Mouse (Mus musculus) forebrain, embryonic 16.5 days (tissue): ENCODE results near the gene Wdr90. TPM values are rescaled to one million over a fixed set of nuclear protein-coding genes. Genes with fewer than 3 reads are reported as not detected.

Experiments used
- ATAC-seq: fragments of 200-750 bp; cut with Nextera tagmentation; 2 replicates; pipeline ENCODE4 v1.8.0; 2017; ENCODE audit warnings: mild to moderate bottlenecking, moderate library complexity
- H3K27ac ChIP-seq: fragments of 300-500 bp; sonication (generic); 2 replicates; pipeline ENCODE4 v1.5.1; 2014; ENCODE audit warnings: low read length, control low read depth
- H3K27me3 ChIP-seq: fragments of 300-500 bp; sonication (generic); replicated peaks from 2 replicates; pipeline ENCODE4 v1.6.1; 2014; ENCODE audit warnings: low read length; ENCODE audit not compliant: control insufficient read depth, insufficient read depth
- H3K36me3 ChIP-seq: fragments of 300-500 bp; sonication (generic); 2 replicates; pipeline ENCODE4 v1.6.1; 2014; ENCODE audit not compliant: control insufficient read depth, insufficient read depth
- H3K4me1 ChIP-seq: fragments of 300-500 bp; sonication (generic); replicated peaks from 2 replicates; pipeline ENCODE4 v1.6.1; 2014; ENCODE audit warnings: low read length; ENCODE audit not compliant: control insufficient read depth, insufficient read depth
- H3K4me2 ChIP-seq: fragments of 300-500 bp; sonication (generic); 2 replicates; pipeline ENCODE4 v1.6.1; 2014; ENCODE audit warnings: mild to moderate bottlenecking, low read length, control low read depth
- H3K4me3 ChIP-seq: fragments of 300-500 bp; sonication (generic); replicated peaks from 2 replicates; pipeline ENCODE4 v1.5.1; 2014; ENCODE audit warnings: mild to moderate bottlenecking, low read length, control low read depth
- H3K9ac ChIP-seq: fragments of 300-500 bp; sonication (generic); replicated peaks from 2 replicates; pipeline ENCODE4 v1.6.1; 2014; ENCODE audit warnings: low read depth, low read length, control low read depth
- H3K9me3 ChIP-seq: fragments of 300-500 bp; sonication (generic); 2 replicates; pipeline ENCODE4 v1.6.1; 2016; ENCODE audit warnings: low read length; ENCODE audit not compliant: control insufficient read depth
- WGBS: fragments of 180-500 bp; shearing (Covaris S2); extraction: QIAGEN DNeasy Blood & Tissue Kit; methylation state at CpG from one replicate; pipeline ENCODE4 v1.1.7; 2014; 5-methylcytosine and 5-hydroxymethylcytosine counted together
- polyA plus RNA-seq: library from polyadenylated mRNA; unstranded; fragments of >200 nt; fragmentation: Nextera tagmentation; extraction: Ambion mirVana; gene quantifications from 2 replicates; pipeline ENCODE4 v1.2.1, GENCODE M21; 2015

Gene Wdr90
- polyA plus RNA-seq, 1 experiment from 2014 or later: 24.8 TPM

DNA sequence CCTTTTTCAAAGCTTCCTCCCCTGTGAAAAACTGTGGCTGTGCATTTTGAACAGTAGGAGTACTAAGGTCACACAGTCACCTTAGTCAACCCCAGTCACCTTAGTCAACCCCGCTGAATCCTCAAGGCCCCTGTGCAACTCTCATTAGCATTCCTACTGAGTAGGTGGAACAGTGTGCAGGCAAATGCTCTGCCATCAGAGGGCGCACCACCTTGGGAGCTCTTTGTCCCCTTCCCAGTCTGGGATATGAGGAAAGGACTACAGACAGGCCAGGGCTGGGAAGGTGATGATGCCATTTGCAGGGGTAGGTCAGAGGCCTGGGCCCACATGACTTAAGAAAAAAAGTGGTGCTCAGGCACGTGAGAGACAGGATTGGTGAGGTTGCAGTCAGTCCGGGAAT, 18.0 kb upstream of the Wdr90 start:
- H3K4me1 ChIP-seq: peaks cover 16% of the 10 kb centered on the region
- H3K4me2 ChIP-seq: no peak overlapping the region
- no peak overlapping the region for H3K9ac ChIP-seq
- H3K27ac ChIP-seq: no peak overlapping the region
- H3K4me3 ChIP-seq: no peak overlapping the region
- H3K36me3 ChIP-seq: peaks cover 7% of the 10 kb centered on the region; the same call in 1 of the 2 replicates
- ATAC-seq: no peak
- H3K9me3 ChIP-seq: no peaks in the 10 kb centered on the region
- no peaks in the 10 kb centered on the region for H3K27me3 ChIP-seq
- 49% methylated on average over 4 of the region's 4 CpGs for WGBS

- WGBS: 92% methylated on average over 19 of the region's 19 CpGs
- Histone ChIP-seq H3K27ac (no peak overlapping the region), H3K9me3 (no peaks in the 10 kb centered on the region), H3K4me1 (peaks cover 22% of the 10 kb centered on the region), H3K9ac (no peak overlapping the region), H3K27me3 (no peaks in the 10 kb centered on the region), H3K4me2 (no peak overlapping the region), H3K4me3 (no peak overlapping the region), H3K36me3 (peaks cover 7% of the 10 kb centered on the region; the same call in 1 of the 2 replicates)
- no peak for ATAC-seq
These were observed 17.4 kb upstream of the Wdr90 start for GRCm38 (mm10) chr17:25878611-25879180.

- H3K36me3 ChIP-seq: peaks cover 7% of the 10 kb centered on the region; the same call in 1 of the 2 replicates
- H3K9ac ChIP-seq: no peak overlapping the region
- 92% methylated on average over 32 of the region's 32 CpGs for WGBS
- H3K27me3 ChIP-seq: no peaks in the 10 kb centered on the region
- H3K9me3 ChIP-seq: no peaks in the 10 kb centered on the region
- no peak overlapping the region for H3K27ac ChIP-seq
- no peak overlapping the region for H3K4me2 ChIP-seq
- H3K4me1 ChIP-seq: peaks cover 22% of the 10 kb centered on the region
- ATAC-seq: no peak
- H3K4me3 ChIP-seq: no peak overlapping the region
These were observed 16.7 kb upstream of the Wdr90 start for GRCm38 (mm10) chr17:25877741-25878610.

DNA sequence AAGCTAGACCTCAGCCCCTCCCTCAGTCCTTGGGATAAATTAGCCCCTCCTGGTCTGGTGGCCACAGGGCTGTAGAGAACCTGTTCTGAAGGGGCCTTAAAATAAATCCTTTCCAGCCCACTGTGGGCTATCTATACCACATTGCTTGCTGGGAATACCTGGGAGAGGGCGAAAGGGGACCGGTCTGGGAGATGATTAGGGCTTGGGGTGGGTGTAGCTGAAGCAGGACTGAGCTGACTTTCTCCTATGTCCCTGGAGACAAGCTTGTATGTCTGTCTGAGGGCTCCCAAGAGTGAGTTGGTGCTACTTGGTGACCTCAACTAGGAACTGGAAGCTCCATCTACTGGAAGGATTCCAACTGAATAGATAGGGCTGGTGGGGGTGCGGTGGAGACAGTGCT, 15.7 kb upstream of the Wdr90 start:
- no peaks in the 10 kb centered on the region for H3K9me3 ChIP-seq
- H3K27ac ChIP-seq: no peak overlapping the region
- no peak overlapping the region for H3K9ac ChIP-seq
- H3K4me3 ChIP-seq: no peak overlapping the region
- no peak overlapping the region for H3K4me2 ChIP-seq
- H3K36me3 ChIP-seq: peaks cover 3% of the 10 kb centered on the region; the same call in 1 of the 2 replicates
- H3K4me1 ChIP-seq: peaks cover 22% of the 10 kb centered on the region
- no peak for ATAC-seq
- WGBS: 100% methylated on average over 3 of the region's 3 CpGs
- no peaks in the 10 kb centered on the region for H3K27me3 ChIP-seq

- 62% methylated on average over 10 of the region's 10 CpGs for WGBS
- no peak for ATAC-seq
- no peaks in the 10 kb centered on the region for H3K27me3 ChIP-seq
These were observed 15.1 kb upstream of the Wdr90 start for GRCm38 (mm10) chr17:25876347-25876915.

GRCm38 (mm10) chr17:25875171-25876136, 14.2 kb upstream of the Wdr90 start:
- ATAC-seq: peak; percentile 95
- Histone ChIP-seq H3K4me3 (peak overlapping the region; percentile 71), H3K36me3 (no peaks in the 10 kb centered on the region), H3K27me3 (no peaks in the 10 kb centered on the region), H3K4me2 (peak overlapping the region; percentile 90), H3K4me1 (peaks cover 22% of the 10 kb centered on the region), H3K9ac (peak overlapping the region; percentile 81), H3K27ac (peak overlapping the region; percentile 89), H3K9me3 (no peaks in the 10 kb centered on the region)
- 1% methylated on average over 59 of the region's 59 CpGs for WGBS

More at GRCm38 (mm10) chr17:25876347-25876915, 15.1 kb upstream of the Wdr90 start:
- Histone ChIP-seq H3K36me3 (no peaks in the 10 kb centered on the region), H3K4me1 (peaks cover 22% of the 10 kb centered on the region), H3K4me2 (peak overlapping the region; percentile 90), H3K4me3 (peak overlapping the region; percentile 71), H3K27ac (no peak overlapping the region; the same call in 1 of the 2 replicates), H3K9ac (peak overlapping the region; percentile 81), H3K9me3 (no peaks in the 10 kb centered on the region)

- Histone ChIP-seq H3K9me3 (no peaks in the 10 kb centered on the region), H3K27ac (peak within 1 kb of the TSS; percentile 89), H3K4me2 (peak within 1 kb of the TSS; percentile 90), H3K4me3 (peak within 1 kb of the TSS; percentile 71), H3K9ac (peak within 1 kb of the TSS; percentile 81), H3K36me3 (no peaks in the 10 kb centered on the region), H3K4me1 (peaks cover 22% of the 10 kb centered on the region), H3K27me3 (no peaks in the 10 kb centered on the region)
- WGBS: under 1% methylated on average over 25 of the region's 25 CpGs
- peak; percentile 84 for ATAC-seq
These were observed 13.4 kb upstream of the Wdr90 start, which contains the start of gene Mettl26 for GRCm38 (mm10) chr17:25874721-25875170. Gene Mettl26, plus strand, starts transcription at chr17:25875074.

- Histone ChIP-seq H3K9me3 (no peaks in the 10 kb centered on the region), H3K27ac (peak overlapping the region; percentile 89), H3K36me3 (no peaks in the 10 kb centered on the region), H3K4me3 (peak overlapping the region; percentile 71), H3K27me3 (no peaks in the 10 kb centered on the region), H3K4me2 (peak overlapping the region; percentile 90), H3K4me1 (peaks cover 22% of the 10 kb centered on the region), H3K9ac (peak overlapping the region; percentile 73)
- no peak for ATAC-seq
- WGBS: 5% methylated on average over 14 of the region's 14 CpGs
These were observed 12.9 kb upstream of the Wdr90 start for GRCm38 (mm10) chr17:25874148-25874720.
